Mouse (Mus musculus): Measurements from ENCODE around the gene Olfr74.
"Not testable (repeated sequence)": the region's sequence is repeated elsewhere in the genome, so short reads cannot be mapped to it uniquely, and the experiment has no call there.

GRCm38 (mm10) chr2:88022474-88022873 lies 48.0 kb upstream of the Olfr74 start, which contains the start of gene Olfr1161:
- TF ChIP-seq CTCF (IDR thresholded peaks at IDR 0.05; ENCODE audit: borderline replicate concordance, insufficient read depth, low read length); POLR2A (IDR thresholded peaks at IDR 0.05; ENCODE audit: low read depth, low read length): not testable (repeated sequence)

Data from embryonic fibroblast, embryonic 13.5 days (primary cell).